Mouse (Mus musculus): ENCODE measurements at regions not wholly inside any gene's neighbourhood (a gene's known extent, or its start where the extent isn't known, plus 50 kb on each side); places are given as distances from the start of the nearest gene placed in this dataset.

- TF ChIP-seq POLR2A (IDR thresholded peaks at IDR 0.05; ENCODE audit: borderline replicate concordance, control insufficient read depth, low read depth, low read length) (no peak), CTCF (IDR thresholded peaks at IDR 0.05; ENCODE audit: control insufficient read depth, insufficient read depth, low read length) (no peak)
These were observed 192.6 kb downstream of the Sptssa start for GRCm38 (mm10) chr12:54463806-54464205.
